Mouse (Mus musculus) heart, embryonic 16.5 days (tissue): Measurements from ENCODE around the gene Ckmt2. TPM values are rescaled to one million over a fixed set of nuclear protein-coding genes. Genes with fewer than 3 reads are reported as not detected.

Experiments used
- ATAC-seq: fragments of 200-750 bp; cut with Nextera tagmentation; replicated peaks from 2 replicates; pipeline ENCODE4 v1.8.0; 2017; ENCODE audit warnings: moderate number of reproducible peaks; ENCODE audit not compliant: insufficient read depth, low FRiP score; ENCODE audit errors: extremely low read depth
- H3K27ac ChIP-seq: fragments of 300-500 bp; sonication (generic); 2 replicates; pipeline ENCODE4 v1.5.1; 2014; ENCODE audit warnings: mild to moderate bottlenecking, low read length, control low read depth, moderate library complexity
- H3K27me3 ChIP-seq: fragments of 300-500 bp; sonication (generic); 2 replicates; pipeline ENCODE4 v1.6.1; 2014; ENCODE audit warnings: low read length, mixed read lengths; ENCODE audit not compliant: control insufficient read depth, insufficient read depth
- H3K36me3 ChIP-seq: fragments of 300-500 bp; sonication (generic); 2 replicates; pipeline ENCODE4 v1.6.1; 2014; ENCODE audit not compliant: control insufficient read depth, insufficient read depth
- H3K4me1 ChIP-seq: fragments of 300-500 bp; sonication (generic); 2 replicates; pipeline ENCODE4 v1.6.1; 2014; ENCODE audit warnings: low read length, mixed read lengths; ENCODE audit not compliant: control insufficient read depth, insufficient read depth
- H3K4me2 ChIP-seq: fragments of 300-500 bp; sonication (generic); 2 replicates; pipeline ENCODE4 v1.6.1; 2014; ENCODE audit warnings: low read depth, mild to moderate bottlenecking, control low read depth, low read length
- H3K4me3 ChIP-seq: fragments of 300-500 bp; sonication (generic); 2 replicates; pipeline ENCODE4 v1.5.1; 2014; ENCODE audit warnings: mild to moderate bottlenecking, control low read depth, low read length
- H3K9ac ChIP-seq: fragments of 300-500 bp; sonication (generic); 2 replicates; pipeline ENCODE4 v1.6.1; 2014; ENCODE audit warnings: low read length, control low read depth
- H3K9me3 ChIP-seq: fragments of 300-500 bp; sonication (generic); replicated peaks from 2 replicates; pipeline ENCODE4 v1.6.1; 2016; ENCODE audit warnings: low read length; ENCODE audit not compliant: control insufficient read depth
- WGBS: fragments of 180-500 bp; shearing (Covaris S2); extraction: QIAGEN DNeasy Blood & Tissue Kit; methylation state at CpG from one replicate; pipeline ENCODE4 v1.1.7; 2014; 5-methylcytosine and 5-hydroxymethylcytosine counted together
- polyA plus RNA-seq: library from polyadenylated mRNA; unstranded; fragments of >200 nt; fragmentation: Nextera tagmentation; extraction: Ambion mirVana; gene quantifications from 2 replicates; pipeline ENCODE4 v1.2.1, GENCODE M21; 2015

The Ckmt2 gene
- polyA plus RNA-seq, 1 experiment from 2014 or later, result 94.8 TPM

DNA sequence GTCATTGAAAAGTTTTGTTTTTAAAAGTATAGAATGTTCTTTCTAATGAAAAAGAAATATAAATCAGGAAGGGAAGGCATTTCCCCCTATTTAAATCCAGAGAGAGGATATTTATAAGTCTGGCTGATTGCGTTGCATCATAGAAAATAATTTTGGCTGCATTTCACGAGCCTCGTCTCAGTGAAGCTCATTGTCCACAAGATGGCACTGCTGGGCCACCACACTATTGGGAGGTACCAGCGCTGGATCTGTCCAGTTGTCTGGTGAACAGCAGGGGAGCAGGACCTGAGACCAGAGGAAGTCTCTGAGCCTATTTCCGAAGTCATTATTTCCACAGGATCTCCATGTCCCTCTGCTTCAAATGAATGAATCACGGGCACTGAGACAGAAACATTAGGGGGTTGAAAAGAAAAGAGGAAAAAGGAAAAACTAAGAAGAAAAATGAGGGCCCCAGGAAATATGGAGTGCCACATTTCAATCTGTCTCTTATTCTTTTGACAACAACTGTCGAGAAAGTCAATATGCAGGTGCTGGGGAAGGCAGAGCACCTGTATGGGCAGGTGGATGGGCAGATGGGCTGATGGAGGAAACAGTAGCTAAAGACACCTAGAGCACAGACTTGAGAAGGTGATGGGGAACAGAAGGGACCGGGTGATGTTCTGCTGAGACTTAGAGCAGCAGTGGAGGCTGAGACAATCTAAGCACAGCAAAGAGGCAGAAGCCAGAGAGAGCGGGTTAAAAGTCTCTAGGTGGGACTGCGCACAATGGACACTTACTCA, 31.7 kb upstream of the Ckmt2 start:
- no peak overlapping the region for H3K27ac ChIP-seq
- WGBS, result 38% methylated on average over 10 of the region's 10 CpGs

DNA sequence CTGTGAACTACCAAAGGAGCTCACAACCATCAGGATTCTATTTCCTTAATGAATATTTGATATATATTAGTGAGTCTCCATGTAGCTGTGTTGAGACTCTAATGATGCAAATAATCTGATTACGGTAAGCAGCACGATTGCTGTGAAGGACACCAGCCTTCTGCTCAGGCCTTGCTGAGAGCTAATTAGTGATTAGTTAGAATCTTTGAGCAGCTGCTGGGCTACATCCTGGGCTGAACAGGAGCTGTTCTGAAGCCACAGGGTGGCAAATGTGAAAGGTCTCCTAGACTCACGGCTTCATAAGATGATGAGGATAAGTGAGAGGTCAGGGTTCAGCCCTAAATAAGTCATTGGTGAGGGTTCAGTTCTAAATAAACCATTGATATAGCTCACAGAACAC, 29.7 kb upstream of the Ckmt2 start:
- H3K4me3 ChIP-seq, result no peak overlapping the region
- WGBS, result 78% methylated on average over 3 of the region's 3 CpGs
- no peak overlapping the region for H3K4me2 ChIP-seq
- H3K9ac ChIP-seq, result no peak overlapping the region
- no peaks in the 10 kb centered on the region for H3K9me3 ChIP-seq
- H3K27me3 ChIP-seq, result no peaks in the 10 kb centered on the region
- no peak overlapping the region for H3K27ac ChIP-seq
- H3K36me3 ChIP-seq, result no peaks in the 10 kb centered on the region
- peaks cover 6% of the 10 kb centered on the region for H3K4me1 ChIP-seq
- no peak for ATAC-seq

More for the DNA sequence above, 31.7 kb upstream of the Ckmt2 start:
- peak; percentile 75 for ATAC-seq
- Histone ChIP-seq H3K9me3 (no peaks in the 10 kb centered on the region), H3K9ac (no peak overlapping the region), H3K4me1 (peaks cover 7% of the 10 kb centered on the region), H3K36me3 (no peaks in the 10 kb centered on the region), H3K4me3 (no peak overlapping the region), H3K4me2 (no peak overlapping the region), H3K27me3 (no peaks in the 10 kb centered on the region)

DNA sequence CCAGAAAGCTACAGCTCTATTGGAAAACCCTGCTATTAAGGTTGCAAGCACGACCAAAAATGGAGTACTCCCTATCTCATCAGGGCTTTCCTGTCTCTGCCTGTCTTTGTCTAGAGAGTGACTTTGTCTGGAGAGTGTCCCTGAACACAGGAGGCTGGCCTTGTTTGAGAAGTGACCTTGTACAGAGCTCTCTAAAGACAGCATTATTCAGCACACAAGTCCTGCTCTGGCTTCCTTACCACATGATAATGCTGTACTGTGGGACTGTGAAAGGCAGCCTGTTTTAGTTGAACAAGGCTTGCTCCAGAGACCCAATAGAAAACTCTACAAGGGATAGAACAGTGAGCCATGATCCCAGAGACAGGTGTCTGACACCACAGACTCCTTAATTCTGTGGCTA, 19.8 kb upstream of the Ckmt2 start:
- WGBS, result 16% methylated on average over 1 of the region's 1 CpGs
- Histone ChIP-seq H3K36me3 (no peaks in the 10 kb centered on the region), H3K27me3 (no peaks in the 10 kb centered on the region), H3K4me2 (no peak overlapping the region), H3K4me3 (no peak overlapping the region), H3K9ac (no peak overlapping the region), H3K27ac (no peak overlapping the region), H3K4me1 (no peaks in the 10 kb centered on the region), H3K9me3 (0 out of 2 replicates have a peak, but pooled peaks cover 4% of the 10 kb centered on the region)
- no peak for ATAC-seq

DNA sequence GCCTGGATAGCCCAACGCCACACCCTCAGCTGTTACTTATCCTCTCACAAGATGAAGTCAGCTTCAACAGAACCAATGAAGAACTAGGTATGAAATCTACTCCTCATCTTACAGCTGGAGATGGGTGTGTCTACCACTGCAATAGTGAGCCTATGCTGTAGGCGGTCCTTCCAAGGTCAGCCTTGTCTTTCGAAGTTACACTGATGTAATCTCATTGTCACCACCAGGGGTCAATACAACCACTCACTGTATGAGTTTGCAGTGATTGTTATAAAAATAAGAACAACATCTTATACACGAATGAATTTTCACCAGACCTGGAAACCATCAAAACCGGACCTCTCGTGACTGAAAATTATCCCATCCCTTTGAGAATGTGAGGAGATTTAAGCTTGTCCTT, 16.4 kb upstream of the Ckmt2 start:
- H3K9me3 ChIP-seq, result no peaks in the 10 kb centered on the region
- WGBS, result 68% methylated on average over 6 of the region's 6 CpGs
- no peaks in the 10 kb centered on the region for H3K4me1 ChIP-seq
- H3K27me3 ChIP-seq, result no peaks in the 10 kb centered on the region
- no peak overlapping the region for H3K4me3 ChIP-seq
- no peaks in the 10 kb centered on the region for H3K36me3 ChIP-seq
- no peak overlapping the region for H3K9ac ChIP-seq
- ATAC-seq, result no peak
- no peak overlapping the region for H3K27ac ChIP-seq
- H3K4me2 ChIP-seq, result no peak overlapping the region

DNA sequence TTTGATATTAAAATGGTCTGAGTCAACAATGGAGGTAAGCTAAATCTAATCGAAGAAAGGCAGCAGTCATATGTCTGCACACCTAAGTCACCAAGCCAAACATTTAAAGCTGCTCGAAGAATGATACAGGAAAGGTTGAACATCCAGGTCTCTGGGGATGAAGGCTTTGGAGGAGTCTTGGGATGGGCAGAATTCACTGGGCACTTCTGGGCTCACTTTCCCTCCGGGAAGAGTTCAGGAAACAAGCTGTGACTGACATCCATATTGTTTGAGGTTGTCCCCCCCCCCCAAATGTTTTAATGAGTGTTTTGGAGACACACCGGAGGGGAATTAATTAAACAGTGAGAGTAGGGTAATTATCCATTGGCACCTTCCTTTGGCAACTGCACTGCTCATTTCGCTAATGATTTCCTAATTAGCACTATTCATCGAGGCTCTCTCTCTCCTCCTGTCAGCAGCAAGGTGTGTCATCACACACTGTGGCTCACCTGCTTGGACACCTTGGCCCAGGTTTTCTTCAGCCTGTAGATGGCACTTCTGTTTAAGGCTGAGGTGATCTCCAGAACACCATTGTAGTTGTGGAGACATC, 13.4 kb upstream of the Ckmt2 start:
- no peak overlapping the region for H3K27ac ChIP-seq
- H3K9me3 ChIP-seq, result no peaks in the 10 kb centered on the region
- no peak for ATAC-seq
- H3K4me3 ChIP-seq, result no peak overlapping the region
- no peaks in the 10 kb centered on the region for H3K4me1 ChIP-seq
- no peak overlapping the region for H3K9ac ChIP-seq
- no peak overlapping the region for H3K4me2 ChIP-seq
- no peaks in the 10 kb centered on the region for H3K36me3 ChIP-seq
- H3K27me3 ChIP-seq, result no peaks in the 10 kb centered on the region
- WGBS, result 87% methylated on average over 6 of the region's 6 CpGs

DNA sequence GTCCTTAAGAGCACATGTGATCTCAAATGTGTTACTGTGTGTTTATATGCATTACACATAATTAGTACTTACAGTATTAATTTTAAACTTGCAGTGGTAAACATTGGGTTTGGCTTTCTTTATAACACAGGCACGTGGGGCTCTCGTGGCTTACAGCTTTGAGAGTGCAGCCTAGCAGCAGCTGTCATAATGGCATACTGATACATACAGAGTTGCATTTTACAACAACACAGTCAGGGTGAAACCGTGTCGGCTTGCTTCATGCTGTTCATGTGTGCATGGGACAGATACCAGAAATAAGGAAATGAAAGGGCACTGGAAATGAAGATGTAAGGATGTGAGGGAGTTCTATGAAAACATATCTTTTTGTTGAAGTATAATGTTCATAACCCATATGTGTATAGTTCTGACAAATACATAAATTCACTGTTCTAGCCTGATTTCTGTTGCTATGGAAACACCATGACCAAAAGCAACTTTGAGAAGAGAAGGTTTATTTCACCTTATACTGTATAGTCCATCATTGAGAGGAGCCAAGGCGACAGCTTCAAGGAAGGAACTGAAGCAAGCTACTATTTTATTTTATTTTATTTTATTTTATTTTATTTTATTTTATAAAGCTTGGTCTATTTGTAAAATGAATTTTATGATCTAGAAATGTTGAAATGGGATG, 8.2 kb upstream of the Ckmt2 start:
- Histone ChIP-seq H3K27ac (no peak overlapping the region), H3K4me2 (no peak overlapping the region), H3K4me3 (no peak overlapping the region), H3K9ac (no peak overlapping the region), H3K9me3 (no peaks in the 10 kb centered on the region), H3K27me3 (no peaks in the 10 kb centered on the region), H3K4me1 (no peaks in the 10 kb centered on the region), H3K36me3 (no peaks in the 10 kb centered on the region)
- WGBS, result 80% methylated on average over 5 of the region's 5 CpGs
- no peak for ATAC-seq

DNA sequence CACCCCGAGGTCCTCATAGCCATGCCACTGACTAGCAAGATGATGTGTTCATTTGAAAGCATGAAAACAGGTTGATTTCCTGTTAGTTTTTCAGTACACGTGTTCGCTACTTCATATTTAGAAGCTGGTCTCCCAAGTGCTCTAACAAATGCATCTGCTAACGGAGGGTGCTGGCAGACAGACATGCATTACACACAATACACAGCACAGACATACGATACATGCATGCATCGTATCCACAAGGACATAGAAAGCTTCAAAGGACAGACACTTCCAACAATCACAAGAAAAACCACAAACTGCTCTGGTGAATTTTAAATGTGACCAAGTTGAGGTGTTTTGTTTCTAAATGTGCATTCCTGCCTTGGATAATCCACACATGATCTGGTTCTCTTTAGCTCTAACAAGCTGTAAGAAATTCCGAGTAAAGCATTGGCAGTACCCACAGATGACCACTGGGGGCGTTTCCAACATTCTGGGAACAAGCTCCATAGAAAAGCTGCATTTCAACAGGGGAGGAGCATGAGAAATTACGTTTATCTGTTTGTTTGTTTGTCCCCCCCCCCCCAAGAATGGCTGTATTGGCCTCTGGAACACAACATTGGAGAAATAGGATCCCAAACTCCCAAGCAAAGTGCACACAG, 5.3 kb upstream of the Ckmt2 start:
- ATAC-seq, result no peak
- Histone ChIP-seq H3K9me3 (no peaks in the 10 kb centered on the region), H3K27ac (no peak overlapping the region), H3K4me2 (no peak overlapping the region), H3K36me3 (no peaks in the 10 kb centered on the region), H3K4me3 (no peak overlapping the region), H3K9ac (no peak overlapping the region), H3K4me1 (peaks cover 13% of the 10 kb centered on the region), H3K27me3 (no peaks in the 10 kb centered on the region)
- WGBS, result 61% methylated on average over 9 of the region's 9 CpGs

DNA sequence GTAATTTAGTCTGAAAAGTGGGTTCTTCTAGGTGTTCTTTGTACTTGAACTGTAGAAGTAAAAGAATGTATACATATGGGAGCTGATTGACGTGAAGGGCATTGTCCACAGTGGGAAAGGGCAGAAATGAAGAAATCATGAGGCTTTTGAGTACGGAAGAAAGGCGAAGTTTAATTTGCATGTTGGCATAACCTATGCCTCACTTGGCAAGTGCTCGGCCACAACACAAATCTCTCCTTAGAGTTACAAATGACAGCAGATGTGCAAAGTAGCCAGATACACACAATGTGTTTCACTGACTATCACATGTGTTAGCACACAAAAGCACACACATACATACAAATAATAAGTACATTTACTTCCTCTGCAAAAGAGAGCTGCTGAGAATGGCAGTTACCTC, 3.6 kb upstream of the Ckmt2 start:
- no peaks in the 10 kb centered on the region for H3K27me3 ChIP-seq
- no peak for ATAC-seq
- H3K36me3 ChIP-seq, result no peaks in the 10 kb centered on the region
- no peak overlapping the region for H3K9ac ChIP-seq
- no peak overlapping the region for H3K4me3 ChIP-seq
- WGBS, result 93% methylated on average over 4 of the region's 4 CpGs
- H3K9me3 ChIP-seq, result no peaks in the 10 kb centered on the region
- peaks cover 22% of the 10 kb centered on the region for H3K4me1 ChIP-seq
- H3K27ac ChIP-seq, result no peak overlapping the region
- H3K4me2 ChIP-seq, result no peak overlapping the region

DNA sequence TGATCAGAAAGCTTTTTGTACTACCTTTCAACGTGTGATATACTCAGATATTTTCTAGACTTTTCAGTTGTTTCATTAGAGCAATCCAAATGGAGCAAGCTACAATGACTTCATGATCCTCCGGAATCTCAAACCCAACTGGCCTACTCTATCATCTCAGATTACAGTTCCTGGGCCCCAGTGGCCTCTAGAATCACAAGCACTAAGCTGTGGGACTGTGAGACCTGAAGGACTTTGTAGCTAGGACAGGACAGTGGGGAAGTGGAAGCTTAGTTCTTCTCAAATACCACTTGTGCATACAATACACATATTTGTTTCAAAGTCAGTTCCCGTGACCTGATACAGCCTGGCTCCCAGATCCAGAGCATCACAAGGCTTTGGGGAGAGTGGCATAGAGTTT, 1.3 kb upstream of the Ckmt2 start:
- Histone ChIP-seq H3K4me1 (peaks cover 29% of the 10 kb centered on the region), H3K36me3 (no peaks in the 10 kb centered on the region), H3K27me3 (no peaks in the 10 kb centered on the region), H3K9ac (peak overlapping the region; percentile 27; the same call in 1 of the 2 replicates), H3K9me3 (no peaks in the 10 kb centered on the region), H3K4me2 (peak overlapping the region; percentile 53), H3K4me3 (peak overlapping the region; percentile 18), H3K27ac (peak overlapping the region; percentile 92)
- ATAC-seq, result no peak
- WGBS, result 69% methylated on average over 3 of the region's 3 CpGs
